Mouse (Mus musculus) layer of hippocampus, adult 2 months (tissue): ENCODE measurements around the gene Timm50. TPM values are rescaled to one million over a fixed set of nuclear protein-coding genes. Genes with fewer than 3 reads are reported as not detected.

ENCODE experiments used
- DNase-seq, 2 experiments: peaks; one replicate each; pipeline ENCODE4 v3.0.0; 2022; ENCODE audit warnings: low spot score in 2 of 2
- H3K27ac ChIP-seq: fragments of 200-600 bp; 2 replicates; pipeline ENCODE4 v1.8.1; 2022
- H3K4me3 ChIP-seq: fragments of 200-600 bp; 2 replicates; pipeline ENCODE4 v1.8.1; 2022; ENCODE audit warnings: mild to moderate bottlenecking
- CTCF ChIP-seq: fragments of 200-600 bp; conservative IDR thresholded peaks from 2 replicates; pipeline ENCODE4 v1.8.1; 2022; ENCODE audit warnings: antibody characterized with exemption, mild to moderate bottlenecking, moderate library complexity
- total RNA-seq, 2 experiments: library from RNA; stranded (reverse); gene quantifications; 2 replicates each; pipeline ENCODE4 v1.2.3; 2021

Timm50 gene
- total RNA-seq, 2 experiments from 2014 or later: 37.8 to 38.5 TPM

DNA sequence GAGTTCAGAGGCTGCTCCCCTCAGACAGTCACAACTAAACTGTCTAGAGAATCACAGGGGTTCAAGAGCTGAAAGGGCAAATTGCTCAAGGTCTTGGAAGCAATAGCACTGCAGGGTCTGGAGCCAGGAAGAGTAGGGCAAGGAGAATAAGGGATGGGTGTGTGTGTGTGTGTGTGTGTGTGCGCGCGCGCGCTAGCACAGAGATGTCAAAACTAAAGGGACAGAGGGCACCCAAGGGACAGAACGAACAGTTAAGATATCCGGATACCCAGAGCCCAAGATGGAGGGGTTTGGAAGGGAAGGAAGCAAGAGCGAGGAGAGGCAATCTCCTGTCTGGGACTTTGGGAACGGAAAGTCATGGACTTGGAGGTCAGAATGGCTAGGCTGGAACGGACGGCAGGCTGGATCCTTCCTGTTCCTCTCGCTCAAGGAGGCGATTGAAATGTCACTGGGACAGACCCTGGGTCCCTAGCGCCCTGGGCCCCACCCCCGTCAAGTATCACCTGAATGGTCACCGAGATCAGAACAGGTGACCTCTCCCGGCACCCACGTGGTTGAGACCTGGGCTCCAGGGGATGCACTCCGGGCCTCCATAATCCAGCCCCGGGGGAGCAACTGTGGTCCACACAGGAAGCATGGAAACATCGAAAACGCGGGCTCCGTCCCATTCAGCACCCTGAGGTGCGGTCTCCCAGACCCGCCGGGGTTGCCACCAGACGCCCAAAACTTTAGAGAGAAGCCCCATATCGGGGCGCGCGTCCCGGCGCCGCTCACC lies 534 bp downstream of the Timm50 start:
- peak overlapping the region; percentile 88 for H3K27ac ChIP-seq
- no peak for DNase-seq
- no peak for TF ChIP-seq CTCF
- peak overlapping the region; percentile 89 for H3K4me3 ChIP-seq

DNA sequence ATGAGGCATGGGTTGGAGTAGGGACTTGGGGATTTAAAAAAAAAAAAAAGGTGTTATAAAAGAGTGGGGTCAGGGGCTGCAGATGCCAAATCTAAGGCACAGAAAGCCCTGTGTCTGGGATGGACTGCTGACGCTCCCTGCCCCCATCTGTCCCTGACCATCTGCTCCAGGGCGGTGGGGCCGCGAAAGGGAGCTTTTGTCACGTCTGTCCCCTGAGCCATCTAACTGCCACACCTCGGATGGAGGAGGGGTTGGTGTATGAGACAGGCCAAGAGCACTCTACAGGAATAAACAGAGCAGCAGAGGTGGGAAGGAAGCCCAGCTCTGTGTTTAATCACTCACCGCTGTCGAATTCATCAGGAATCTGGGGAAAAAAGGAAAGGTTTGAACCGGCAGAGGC lies 2.1 kb downstream of the Timm50 start:
- no peak for TF ChIP-seq CTCF
- H3K27ac ChIP-seq: no peak overlapping the region

DNA sequence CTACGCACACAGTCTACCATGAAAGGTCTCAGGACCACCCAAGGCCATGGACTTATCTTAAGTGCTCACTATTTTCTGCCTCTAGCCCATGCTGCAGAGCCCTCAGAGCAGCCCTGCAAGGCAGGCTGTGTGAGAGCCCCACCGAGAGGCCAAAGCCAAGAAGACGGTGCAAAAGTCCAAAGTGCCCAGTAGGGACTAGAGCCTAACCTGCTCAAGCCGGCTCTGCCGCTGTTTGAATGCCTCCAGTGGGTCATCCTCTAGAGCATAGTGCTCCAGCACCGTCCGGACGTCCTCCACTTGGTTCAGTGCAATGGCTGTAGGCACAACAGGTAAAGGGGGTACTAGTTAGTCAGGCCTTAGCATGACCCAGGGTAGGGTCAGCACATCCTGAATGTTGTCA lies 5.7 kb downstream of the Timm50 start:
- H3K27ac ChIP-seq: no peak overlapping the region
- no peak for TF ChIP-seq CTCF
- no peak for DNase-seq
- H3K4me3 ChIP-seq: no peak overlapping the region

More for the DNA sequence above, 2.1 kb downstream of the Timm50 start:
- DNase-seq: no peak
- H3K4me3 ChIP-seq: no peak overlapping the region

DNA sequence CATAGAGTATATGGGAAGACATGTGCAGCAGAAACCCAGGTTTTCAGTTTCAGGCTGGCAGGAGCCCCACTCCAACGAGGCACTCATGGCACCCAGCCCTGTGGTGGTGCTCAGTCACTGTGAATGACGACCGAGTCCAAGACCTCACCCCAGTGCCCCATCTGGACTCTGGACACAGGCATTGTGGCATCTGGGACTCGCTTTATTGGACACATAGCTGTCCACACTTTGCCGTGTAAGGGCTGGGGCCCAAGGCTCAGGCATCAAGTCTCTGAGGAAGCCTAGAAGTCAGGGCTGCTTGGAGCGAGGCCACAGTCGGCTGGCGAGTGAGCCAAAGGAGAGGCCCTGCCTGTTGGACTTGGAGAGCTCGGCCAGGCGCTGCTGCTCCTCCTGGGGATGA lies 6.2 kb downstream of the Timm50 start:
- no peak for TF ChIP-seq CTCF
- no peak overlapping the region for H3K27ac ChIP-seq
- H3K4me3 ChIP-seq: no peak overlapping the region
- no peak for DNase-seq

DNA sequence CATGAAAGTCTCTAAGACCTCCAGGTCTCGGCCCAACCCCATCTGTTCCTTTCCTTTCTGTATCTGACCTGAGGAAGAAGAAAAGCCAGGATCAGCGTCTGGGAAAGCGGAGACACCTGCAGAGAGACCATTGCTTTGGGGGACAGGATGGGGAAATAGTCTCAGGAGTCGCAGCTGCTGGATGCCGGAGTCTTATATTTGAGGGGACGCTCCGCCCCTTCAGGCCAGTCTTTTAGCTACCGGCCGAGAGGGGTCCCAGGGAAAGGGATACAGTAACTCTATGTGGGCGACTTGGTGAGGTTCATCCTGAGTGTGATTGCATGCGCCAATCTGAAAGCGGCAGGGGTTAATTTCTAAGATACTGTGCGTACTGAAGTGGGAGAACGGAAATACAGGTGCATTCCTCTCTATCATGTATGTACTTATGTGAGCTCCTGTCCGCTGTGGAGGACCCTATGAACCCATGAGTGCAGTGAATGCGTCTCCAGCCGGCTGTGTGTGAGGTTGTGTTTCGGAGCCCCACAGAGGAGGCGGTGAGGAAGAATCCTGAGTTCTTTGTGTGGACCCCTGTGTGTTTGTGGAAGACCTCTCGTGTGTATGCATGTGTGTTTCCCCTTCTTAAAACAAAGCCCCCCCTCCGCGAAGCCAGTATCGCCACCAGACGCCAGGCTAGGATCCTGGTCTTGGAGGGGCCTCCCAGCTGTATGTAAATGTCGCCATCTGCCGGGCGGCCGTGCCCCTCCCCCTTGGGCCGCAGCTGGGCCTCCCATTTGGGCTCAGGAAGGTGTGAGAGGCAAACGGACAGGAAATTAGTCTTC lies 10.0 kb downstream of the Timm50 start, which contains the start of gene Dll3:
Gene Dll3, minus strand, starts transcription at position 623 of the 818 bp plus-strand sequence.
- peak within 1 kb of the TSS; percentile 30 for H3K4me3 ChIP-seq
- no peak within 1 kb of the TSS for H3K27ac ChIP-seq
- TF ChIP-seq CTCF: peak; percentile 63
- DNase-seq: peak; percentile 33 to 35

DNA sequence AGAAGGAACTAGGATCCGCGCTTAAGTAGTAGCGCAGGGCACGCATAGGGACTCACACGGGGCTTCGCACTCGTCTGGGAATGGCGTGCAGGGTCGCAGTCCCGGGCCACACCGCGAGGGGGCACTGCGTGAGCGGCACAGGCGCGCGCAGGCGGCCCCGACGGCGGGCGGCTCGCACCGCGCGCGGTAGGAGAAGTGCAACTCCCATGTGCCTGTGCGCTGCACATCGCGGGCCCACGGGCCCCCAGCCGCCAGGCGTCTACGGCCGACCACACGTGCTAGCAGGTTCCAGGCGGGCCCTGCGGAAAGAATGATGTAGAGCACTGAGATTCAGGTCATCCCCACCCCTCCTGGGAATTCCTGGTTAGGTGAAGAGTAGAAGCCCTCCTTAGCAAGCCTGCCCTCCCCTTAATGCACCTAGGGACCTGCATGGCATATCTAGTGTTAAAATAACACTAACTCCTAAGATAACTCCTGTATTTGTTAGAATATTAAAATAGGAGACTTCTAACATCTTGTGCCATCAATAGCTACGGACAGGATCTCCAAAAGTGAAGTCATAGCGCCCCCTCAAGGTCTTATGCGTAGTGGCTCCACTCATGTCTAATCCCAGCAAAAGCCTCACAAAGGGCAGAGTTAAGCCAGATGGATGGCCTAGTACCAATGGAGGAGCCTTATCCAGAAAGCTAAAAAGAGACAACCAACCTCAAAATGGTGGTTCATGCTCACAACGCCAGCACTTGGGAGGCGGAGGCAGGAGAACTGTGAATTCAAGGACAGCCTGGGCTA lies 12.8 kb downstream of the Timm50 start:
- H3K4me3 ChIP-seq: 0 out of 2 replicates have a peak overlapping the region, but pooled peaks have one; percentile 18
- peak; percentile 38 to 56 for DNase-seq

DNA sequence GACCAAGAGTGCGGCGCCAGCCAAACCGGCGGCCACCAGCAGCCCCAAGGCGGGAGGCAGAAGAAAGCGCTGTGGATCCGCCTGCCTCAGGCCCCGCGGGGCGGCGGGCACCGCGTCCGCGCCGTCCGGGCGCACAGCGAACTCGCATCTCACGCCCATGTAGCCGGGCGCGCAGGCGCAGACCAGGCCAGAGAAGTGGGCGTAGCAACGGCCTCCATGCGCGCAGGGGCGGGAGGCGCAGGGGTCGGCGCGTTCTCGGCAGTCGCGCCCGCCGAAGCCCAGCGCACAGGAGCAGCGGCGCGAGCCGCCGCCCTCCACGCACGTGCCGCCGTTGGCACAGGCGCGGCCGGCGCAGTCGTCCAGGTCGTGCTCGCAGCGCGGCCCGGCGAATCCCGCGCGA lies 17.4 kb downstream of the Timm50 start:
- DNase-seq: peak; percentile 58 to 73
- no peak for TF ChIP-seq CTCF
- Histone ChIP-seq H3K27ac (peak overlapping the region; percentile 39; the same call in 1 of the 2 replicates), H3K4me3 (peak overlapping the region; percentile 55)

More for the DNA sequence above, 12.8 kb downstream of the Timm50 start:
- peak; percentile 69 for TF ChIP-seq CTCF
- H3K27ac ChIP-seq: no peak overlapping the region

DNA sequence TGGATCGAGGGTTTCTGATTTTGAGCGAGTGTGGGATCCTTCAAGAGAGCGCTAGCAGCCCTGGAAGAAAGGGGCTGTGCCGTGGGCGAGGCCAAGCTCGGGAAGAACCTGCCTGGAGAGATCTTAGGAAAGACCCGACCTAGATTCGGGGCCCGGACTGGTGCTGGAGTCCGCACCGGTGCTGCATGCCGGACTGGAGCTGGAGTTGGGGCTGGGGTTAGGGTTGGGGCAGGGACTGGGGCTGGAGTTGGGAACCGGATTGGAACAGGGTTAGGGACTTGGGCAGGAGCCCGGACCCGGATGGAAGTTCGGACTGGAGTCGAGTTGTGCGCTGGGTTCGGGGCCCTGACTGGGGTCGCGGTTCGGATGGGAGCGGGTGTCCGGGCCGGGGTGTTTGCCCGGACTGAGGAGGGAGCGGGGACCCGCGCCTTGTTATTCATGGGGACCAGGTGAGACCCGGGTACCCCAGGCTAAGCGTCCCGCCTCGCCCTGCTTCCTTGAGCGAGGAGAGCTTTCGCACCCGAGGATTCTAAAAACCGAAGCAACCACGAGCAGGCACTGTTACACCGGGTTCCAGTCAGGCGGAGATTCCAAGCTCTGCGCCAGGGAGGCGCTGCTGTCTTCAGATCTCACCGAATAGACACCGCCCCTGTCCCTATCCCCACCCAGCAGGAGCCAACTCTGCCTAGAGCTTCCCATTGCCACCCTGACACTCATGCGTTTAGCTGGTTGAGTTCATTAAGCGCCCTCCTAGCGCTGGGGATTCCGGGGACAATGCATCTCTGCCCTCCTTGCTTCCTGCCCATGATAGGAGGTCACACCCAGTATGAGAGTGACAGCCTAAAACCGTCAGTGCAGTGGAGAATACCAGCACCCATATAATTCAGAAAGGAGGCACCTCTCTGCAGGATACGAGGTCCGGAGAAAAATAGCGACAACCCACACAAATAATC lies 21.0 kb downstream of the Timm50 start, which contains the start of gene Selenov:
Gene Selenov, minus strand, starts transcription at position 549 of the 953 bp plus-strand sequence.
- peak; percentile 60 for TF ChIP-seq CTCF
- H3K27ac ChIP-seq: no peak within 1 kb of the TSS

DNA sequence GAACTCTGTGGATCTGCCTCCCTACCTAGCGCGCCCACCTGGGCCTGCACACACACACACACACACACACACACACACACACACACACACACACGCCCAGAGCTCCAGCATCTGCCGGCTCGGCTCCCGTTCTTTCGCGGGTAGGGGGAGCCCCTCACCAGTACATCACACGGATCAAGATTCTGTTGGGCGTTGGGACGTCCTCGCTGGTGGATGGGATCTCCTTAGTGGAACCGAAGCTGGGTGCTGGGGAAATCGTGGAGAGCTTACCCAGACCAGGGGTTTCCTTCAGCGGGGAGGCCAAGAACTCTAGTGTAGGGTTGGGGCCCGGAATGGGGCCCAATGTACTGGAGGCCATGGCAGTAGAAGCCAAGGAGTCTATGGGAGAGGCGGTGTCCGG lies 21.7 kb downstream of the Timm50 start:
- no peak for DNase-seq
- no peak for TF ChIP-seq CTCF
- Histone ChIP-seq H3K4me3 (no peak overlapping the region), H3K27ac (no peak overlapping the region)

More for the DNA sequence above, 21.0 kb downstream of the Timm50 start, which contains the start of gene Selenov:
- H3K4me3 ChIP-seq: peak within 1 kb of the TSS; percentile 20; the same call in 1 of the 2 replicates
- DNase-seq: peak; percentile 38 to 41

DNA sequence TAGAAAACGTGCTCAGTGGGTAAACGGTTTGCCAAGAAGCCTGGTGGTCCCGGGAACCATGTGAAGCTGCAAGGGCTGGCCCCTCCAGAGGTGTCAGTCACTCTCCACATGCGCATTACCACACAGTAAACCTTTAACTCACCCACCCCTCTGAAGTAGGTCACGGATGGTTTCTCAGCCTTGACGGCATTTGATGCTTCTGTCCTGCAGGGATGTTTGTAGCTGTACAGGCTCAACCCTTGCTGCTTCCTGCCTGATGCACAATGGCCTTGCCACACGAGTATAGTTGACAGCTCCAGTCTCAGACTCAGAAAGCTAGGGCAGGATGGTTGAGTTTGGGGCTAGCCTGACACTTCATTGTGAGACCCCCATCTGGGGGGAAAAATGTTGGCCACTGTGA lies 31.2 kb downstream of the Timm50 start:
- TF ChIP-seq CTCF: no peak
- DNase-seq: peak in 1 of 2 experiments; percentile 2
- no peak overlapping the region for H3K4me3 ChIP-seq

DNA sequence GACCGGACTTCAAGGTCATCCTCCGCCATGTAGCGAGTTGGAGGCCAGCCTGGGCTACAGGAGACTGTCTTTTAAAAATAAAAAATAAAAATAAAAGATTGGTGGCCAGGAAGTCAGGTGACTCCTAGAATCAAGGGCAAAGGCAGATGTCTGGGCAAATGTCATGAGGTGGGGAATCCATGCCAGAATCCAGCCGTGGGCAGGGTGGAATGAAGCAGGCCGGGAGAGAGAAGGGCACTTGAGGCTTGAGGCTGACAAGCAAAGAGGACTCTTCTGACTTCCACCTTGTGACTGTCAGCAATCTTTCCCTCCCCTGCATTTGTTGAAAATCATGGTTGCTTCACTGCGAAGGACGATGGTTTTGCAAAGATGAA lies 33.6 kb downstream of the Timm50 start:
- no peak for DNase-seq
- no peak for TF ChIP-seq CTCF
- H3K27ac ChIP-seq: peak overlapping the region; percentile 95
- peak overlapping the region; percentile 92 for H3K4me3 ChIP-seq

More for the DNA sequence above, 31.2 kb downstream of the Timm50 start:
- H3K27ac ChIP-seq: no peak overlapping the region
